Mouse (Mus musculus) brain, embryonic 14.5 days (tissue): ENCODE measurements at regions not wholly inside any gene's neighbourhood (a gene's known extent, or its start where the extent isn't known, plus 50 kb on each side); places are given as distances from the start of the nearest gene placed in this dataset.

ENCODE experiments used
- DNase-seq: peaks from one replicate; pipeline ENCODE4 v3.0.0-alpha.2; 2011; ENCODE audit warnings: low read depth
- CTCF ChIP-seq: fragments of 200-500 bp; IDR thresholded peaks from 2 replicates; pipeline ENCODE4 v1.5.1; 2012; ENCODE audit warnings: inconsistent platforms, mild to moderate bottlenecking, moderate library complexity, borderline replicate concordance; ENCODE audit not compliant: insufficient read depth, insufficient read length; ENCODE audit errors: extremely low read depth
- POLR2A ChIP-seq: fragments of 200-500 bp; IDR thresholded peaks from 2 replicates; pipeline ENCODE4 v1.6.1; 2012; ENCODE audit warnings: mild to moderate bottlenecking, inconsistent platforms, borderline replicate concordance; ENCODE audit not compliant: poor library complexity, insufficient read depth, insufficient read length, severe bottlenecking; ENCODE audit errors: extremely low read depth

GRCm38 (mm10) chr16:69800955-69801598, 62.5 kb downstream of the Speer2 start:
- peak; percentile 39 for DNase-seq
- TF ChIP-seq CTCF: no peak

GRCm38 (mm10) chr16:69796299-69796698, 67.2 kb downstream of the Speer2 start:
- peak; percentile 1 for DNase-seq
- TF ChIP-seq POLR2A (no peak), CTCF (no peak)

- no peak for DNase-seq
- TF ChIP-seq CTCF: no peak
- TF ChIP-seq POLR2A: no peak
Measured at GRCm38 (mm10) chr16:69790671-69791070, 72.9 kb downstream of the Speer2 start.

- no peak for DNase-seq
- TF ChIP-seq CTCF (no peak), POLR2A (no peak)
Measured at GRCm38 (mm10) chr16:69770768-69771167, 92.8 kb downstream of the Speer2 start.
